Mouse (Mus musculus) E14TG2a.4 (cell line): ENCODE measurements around the gene Acp2.

Source experiments
- H3K27me3 ChIP-seq: 2 replicates; pipeline ENCODE4 v1.6.1; 2014; ENCODE audit warnings: low read length, control low read depth; ENCODE audit not compliant: insufficient read depth
- H3K36me3 ChIP-seq: 2 replicates; pipeline ENCODE4 v1.6.1; 2014; ENCODE audit warnings: low read length, control low read depth; ENCODE audit not compliant: insufficient read depth
- H3K4me1 ChIP-seq: replicated peaks from 2 replicates; pipeline ENCODE4 v1.6.1; 2014; ENCODE audit warnings: low read depth, low read length, control low read depth
- H3K4me3 ChIP-seq: replicated peaks from 2 replicates; pipeline ENCODE4 v1.5.1; 2014; ENCODE audit warnings: mild to moderate bottlenecking, low read length
- H3K9me3 ChIP-seq: 2 replicates; pipeline ENCODE4 v1.6.1; 2014; ENCODE audit warnings: low read length, control low read depth
- CTCF ChIP-seq: conservative IDR thresholded peaks from 2 replicates; pipeline ENCODE4 v1.5.1; 2014; ENCODE audit warnings: low read length
- NANOG ChIP-seq: IDR thresholded peaks from 2 replicates; pipeline ENCODE4 v1.6.1; 2014; ENCODE audit warnings: borderline replicate concordance, low read length, mixed read lengths
- POU5F1 ChIP-seq: IDR thresholded peaks from 2 replicates; pipeline ENCODE4 v1.6.1; 2014; ENCODE audit warnings: low read length, borderline replicate concordance

The Acp2 gene

DNA sequence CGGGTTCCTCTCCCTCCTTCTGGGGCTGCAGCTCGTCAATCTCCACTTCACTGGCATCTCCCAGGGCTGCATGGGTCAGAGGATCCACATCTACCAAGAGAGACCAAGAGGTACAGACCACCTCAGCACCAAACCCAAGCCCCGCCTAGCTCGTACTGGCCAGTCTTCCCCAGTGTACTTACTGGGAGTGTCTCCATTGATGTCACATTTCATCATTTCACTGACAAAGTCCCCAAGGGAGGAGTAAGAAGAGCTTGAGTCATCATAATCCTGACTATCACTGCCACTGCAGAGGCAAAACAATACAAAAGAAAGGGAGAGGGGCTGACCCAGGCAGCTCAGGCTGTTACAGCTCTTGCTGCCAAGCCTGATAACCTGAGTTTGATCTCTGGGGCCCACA lies 35.1 kb upstream of the Acp2 start:
- Histone ChIP-seq H3K9me3 (no peaks in the 10 kb centered on the region), H3K27me3 (no peaks in the 10 kb centered on the region), H3K4me3 (no peak overlapping the region), H3K4me1 (no peaks in the 10 kb centered on the region), H3K36me3 (peaks cover 17% of the 10 kb centered on the region)
- TF ChIP-seq NANOG (no peak), POU5F1 (no peak), CTCF (no peak)

DNA sequence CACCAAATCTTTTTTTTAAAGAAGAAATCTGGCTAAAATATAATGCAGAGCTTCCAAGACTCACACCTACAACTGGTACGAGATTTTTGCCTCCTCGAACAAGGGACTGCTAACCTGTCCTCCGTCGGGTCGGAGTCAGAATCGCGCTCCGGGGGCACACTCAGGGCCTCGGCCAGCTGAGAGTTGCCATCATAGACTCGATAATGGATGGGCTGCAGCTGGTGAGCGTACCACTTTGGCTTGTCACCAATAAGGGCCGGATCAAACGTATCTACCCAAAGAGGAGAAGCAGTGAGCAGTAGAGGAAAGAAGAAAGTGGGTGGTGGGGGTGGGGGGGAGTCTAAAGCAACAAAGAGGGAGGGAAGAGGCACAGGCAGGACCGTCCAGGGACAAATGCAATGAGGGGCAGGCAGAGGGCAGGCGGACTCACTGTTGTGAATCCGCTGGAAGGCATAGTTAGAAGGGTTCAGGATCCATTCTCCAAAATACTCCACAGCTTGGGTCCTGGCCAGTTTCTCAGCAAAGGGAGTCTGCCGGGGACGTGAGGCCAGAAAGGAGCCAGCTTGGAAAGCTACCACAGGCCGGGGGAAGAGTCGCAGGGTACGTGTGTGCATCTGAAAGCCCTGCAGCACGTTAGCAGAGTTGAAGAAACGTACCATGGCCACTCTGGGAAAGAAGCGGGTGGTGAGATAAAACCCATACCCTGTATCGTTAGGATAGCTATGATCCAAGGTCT lies 32.9 kb upstream of the Acp2 start:
- no peaks in the 10 kb centered on the region for H3K4me1 ChIP-seq
- TF ChIP-seq POU5F1: no peak
- TF ChIP-seq CTCF: no peak
- TF ChIP-seq NANOG: no peak
- H3K4me3 ChIP-seq: no peak overlapping the region

DNA sequence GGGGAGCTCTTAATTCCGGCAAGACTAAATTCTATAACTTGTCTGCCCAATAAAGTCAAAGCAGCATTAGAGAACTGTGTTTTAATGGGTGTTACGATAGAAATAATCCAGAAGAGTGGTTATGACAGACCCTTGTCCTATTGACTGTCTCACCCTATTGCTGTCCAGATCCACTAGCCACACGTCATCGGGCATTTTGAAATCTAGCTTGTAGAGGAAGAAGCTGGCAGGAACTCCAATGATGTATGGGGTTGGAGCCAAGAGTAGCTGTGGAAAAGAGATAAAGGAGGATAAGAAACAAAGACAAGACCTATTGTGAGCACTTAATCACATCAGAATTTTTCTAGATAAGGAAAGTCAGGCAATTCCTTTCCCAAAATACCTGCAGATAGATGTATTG lies 27.2 kb upstream of the Acp2 start:
- H3K27me3 ChIP-seq: peaks cover 18% of the 10 kb centered on the region
- no peak overlapping the region for H3K4me3 ChIP-seq
- 0 out of 2 replicates have a peak, but pooled peaks cover 2% of the 10 kb centered on the region for H3K4me1 ChIP-seq
- H3K9me3 ChIP-seq: no peaks in the 10 kb centered on the region
- TF ChIP-seq POU5F1: no peak
- no peak for TF ChIP-seq NANOG
- no peak for TF ChIP-seq CTCF
- H3K36me3 ChIP-seq: peaks cover 6% of the 10 kb centered on the region

More for the DNA sequence above, 32.9 kb upstream of the Acp2 start:
- Histone ChIP-seq H3K36me3 (peaks cover 18% of the 10 kb centered on the region), H3K9me3 (no peaks in the 10 kb centered on the region), H3K27me3 (no peaks in the 10 kb centered on the region)

- H3K36me3 ChIP-seq: peaks cover 6% of the 10 kb centered on the region
- no peaks in the 10 kb centered on the region for H3K9me3 ChIP-seq
- TF ChIP-seq NANOG: no peak
- no peak for TF ChIP-seq POU5F1
- no peak for TF ChIP-seq CTCF
- H3K4me1 ChIP-seq: 0 out of 2 replicates have a peak, but pooled peaks cover 2% of the 10 kb centered on the region
- H3K4me3 ChIP-seq: no peak overlapping the region
- H3K27me3 ChIP-seq: peaks cover 25% of the 10 kb centered on the region
Measured at GRCm38 (mm10) chr2:91176234-91176633, 26.5 kb upstream of the Acp2 start.

- Histone ChIP-seq H3K9me3 (no peaks in the 10 kb centered on the region), H3K4me3 (no peak overlapping the region), H3K4me1 (peaks cover 21% of the 10 kb centered on the region), H3K27me3 (peaks cover 34% of the 10 kb centered on the region), H3K36me3 (no peaks in the 10 kb centered on the region)
- TF ChIP-seq NANOG: no peak
Measured at GRCm38 (mm10) chr2:91179825-91180224, 22.9 kb upstream of the Acp2 start.

DNA sequence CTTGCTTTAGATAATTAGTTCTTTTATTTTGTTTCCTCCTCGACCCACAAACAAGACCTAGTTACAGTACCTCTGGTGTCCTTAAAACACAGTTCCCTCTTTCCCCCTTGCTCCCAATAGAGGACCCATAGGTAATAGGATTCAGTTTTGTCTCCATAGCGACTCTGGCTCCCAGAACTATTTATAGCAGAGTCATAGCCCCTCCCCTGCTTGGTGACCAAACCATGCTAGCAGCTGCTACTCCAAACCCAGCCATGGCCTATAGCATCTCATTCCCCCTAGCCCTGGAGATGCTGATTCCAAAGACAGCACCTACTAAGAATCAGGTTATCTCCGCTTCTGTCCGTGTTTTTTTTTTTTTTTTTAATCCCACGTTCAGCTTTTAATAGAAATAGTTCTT lies 22.0 kb upstream of the Acp2 start:
- Histone ChIP-seq H3K27me3 (peaks cover 34% of the 10 kb centered on the region), H3K36me3 (no peaks in the 10 kb centered on the region), H3K4me1 (peaks cover 21% of the 10 kb centered on the region), H3K4me3 (no peak overlapping the region), H3K9me3 (no peaks in the 10 kb centered on the region)
- TF ChIP-seq NANOG (no peak), CTCF (no peak), POU5F1 (no peak)

GRCm38 (mm10) chr2:91182016-91182404 lies 20.7 kb upstream of the Acp2 start:
- H3K36me3 ChIP-seq: no peaks in the 10 kb centered on the region
- H3K4me3 ChIP-seq: peak overlapping the region; percentile 98
- TF ChIP-seq CTCF (no peak), POU5F1 (no peak), NANOG (no peak)
- H3K9me3 ChIP-seq: no peaks in the 10 kb centered on the region
- peaks cover 29% of the 10 kb centered on the region for H3K27me3 ChIP-seq
- peaks cover 21% of the 10 kb centered on the region for H3K4me1 ChIP-seq

- Histone ChIP-seq H3K9me3 (no peaks in the 10 kb centered on the region), H3K36me3 (no peaks in the 10 kb centered on the region)
- TF ChIP-seq POU5F1 (no peak), CTCF (no peak), NANOG (no peak)
Measured at GRCm38 (mm10) chr2:91182405-91183147, 20.1 kb upstream of the Acp2 start.

GRCm38 (mm10) chr2:91183148-91183513 lies 19.6 kb upstream of the Acp2 start:
- H3K27me3 ChIP-seq: peaks cover 23% of the 10 kb centered on the region
- H3K36me3 ChIP-seq: no peaks in the 10 kb centered on the region
- peaks cover 19% of the 10 kb centered on the region for H3K4me1 ChIP-seq
- TF ChIP-seq NANOG: no peak
- no peak for TF ChIP-seq POU5F1
- no peak for TF ChIP-seq CTCF
- H3K4me3 ChIP-seq: peak overlapping the region; percentile 98
- no peaks in the 10 kb centered on the region for H3K9me3 ChIP-seq

More at GRCm38 (mm10) chr2:91182405-91183147, 20.1 kb upstream of the Acp2 start:
- H3K4me1 ChIP-seq: peaks cover 21% of the 10 kb centered on the region
- H3K4me3 ChIP-seq: peak overlapping the region; percentile 98
- peaks cover 29% of the 10 kb centered on the region for H3K27me3 ChIP-seq
